Mouse (Mus musculus): ENCODE measurements around the gene Arhgef12.

- TF ChIP-seq CTCF (conservative IDR thresholded peaks at IDR 0.05; ENCODE audit: insufficient read depth, insufficient read length, low read depth, low read length) (no peak), POLR2A (IDR thresholded peaks at IDR 0.05; ENCODE audit: low read depth, low read length) (no peak)
These were observed 43.9 kb upstream of the Arhgef12 start for GRCm38 (mm10) chr9:43150957-43151356.

Measured in kidney, adult 2 months (tissue).